Mouse (Mus musculus) ovary, postnatal 10 days (tissue): ENCODE results near the gene Slc30a2.
A peak's percentile ranks its signal among the peaks of the same experiment; 100 is the strongest.
"Not testable (repeated sequence)": the region's sequence is repeated elsewhere in the genome, so short reads cannot be mapped to it uniquely, and the experiment has no call there.

Experiments
- DNase-seq: peaks from one replicate; pipeline ENCODE4 v3.0.0; 2022; ENCODE audit warnings: low spot score

Slc30a2 gene

DNA sequence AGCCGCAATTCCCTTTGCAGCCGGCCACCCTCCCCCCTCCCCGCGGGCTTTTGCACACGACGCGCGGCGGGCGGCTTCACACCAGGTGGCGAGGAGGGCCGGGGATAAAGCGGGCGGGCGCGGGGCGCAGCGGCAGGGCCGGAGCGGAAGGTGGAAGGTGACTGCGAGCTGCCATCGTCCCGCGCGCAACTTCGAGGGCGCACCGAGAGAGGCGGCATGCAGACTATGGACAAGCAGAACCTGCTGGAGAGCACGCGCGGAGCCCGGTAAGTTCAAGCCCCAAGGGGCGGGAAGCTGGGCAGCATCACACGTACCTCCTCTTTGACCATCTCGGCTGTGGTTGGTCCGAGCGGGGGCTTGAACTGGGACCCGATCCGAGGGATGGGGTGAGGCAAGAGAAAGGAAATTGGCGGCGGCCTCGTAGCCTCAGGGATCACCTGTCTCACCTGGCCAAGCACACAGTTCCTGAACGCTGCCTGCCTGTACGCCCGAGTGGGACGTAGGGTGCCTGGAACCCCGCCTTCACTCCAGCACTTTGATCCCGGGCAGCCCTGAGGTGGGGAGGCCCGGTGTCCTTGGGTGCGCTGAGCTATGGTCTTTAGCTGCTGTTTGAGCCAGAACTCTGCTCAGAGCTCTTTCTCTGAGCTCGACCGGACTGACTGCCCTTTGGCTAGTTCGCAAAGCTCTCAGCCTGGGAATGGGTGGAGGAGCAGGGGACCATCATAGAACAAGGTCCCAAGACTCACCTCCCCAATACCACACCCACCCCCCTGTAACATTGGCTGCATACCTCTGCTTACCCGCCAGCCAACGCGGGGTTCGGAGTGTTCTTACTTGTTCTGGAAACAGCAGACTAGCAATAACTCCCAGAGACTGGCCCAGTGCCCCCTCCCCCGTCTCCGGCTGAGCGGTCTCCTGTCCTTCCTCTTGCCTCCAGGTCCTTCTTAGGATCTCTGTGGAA, at the start of gene Slc30a2:
Slc30a2 (plus strand) TSS at position 111 of the 961 bp plus-strand sequence.
- DNase-seq: no peak

DNA sequence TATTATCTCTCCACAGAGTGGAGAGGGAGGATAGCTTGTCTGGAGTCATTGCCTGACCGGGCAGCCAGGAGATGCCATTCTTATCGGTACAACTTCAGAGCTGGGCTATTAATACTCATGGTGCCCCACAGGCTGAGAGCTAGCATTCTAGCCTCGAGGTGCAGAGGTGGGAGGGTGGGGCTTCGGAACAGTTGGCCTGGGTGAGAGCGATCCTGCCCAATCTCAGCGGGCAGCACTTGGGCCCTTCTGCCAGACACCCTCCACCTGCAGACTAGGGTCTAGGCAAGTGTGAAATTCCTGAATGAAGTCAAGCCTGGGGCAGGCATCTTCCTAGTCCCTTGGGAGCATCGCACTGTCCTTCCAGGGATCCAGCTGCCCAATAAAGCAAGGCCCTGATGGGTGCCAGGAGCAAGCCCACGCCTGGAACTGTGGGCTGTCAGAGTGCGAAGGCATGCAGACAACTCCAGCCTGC, 49.3 kb upstream of the Slc30a2 start:
- DNase-seq: no peak

DNA sequence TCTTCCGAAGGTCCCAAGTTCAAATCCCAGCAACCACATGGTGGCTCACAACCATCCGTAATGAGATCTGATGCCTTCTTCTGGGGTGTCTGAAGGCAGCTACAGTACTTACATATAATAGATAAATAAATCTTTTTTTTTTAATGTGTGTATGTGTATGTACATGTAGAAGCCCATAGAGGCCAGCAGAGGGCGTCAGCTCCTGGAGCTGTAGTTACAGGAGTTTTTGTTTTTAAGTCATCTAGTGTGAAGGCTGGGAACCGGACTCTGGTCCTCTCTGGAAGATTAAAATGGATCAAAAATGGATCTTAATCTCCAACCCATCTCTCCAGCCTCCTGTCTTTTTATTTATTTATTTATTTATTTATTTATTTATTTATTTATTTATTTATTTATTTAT, 46.9 kb upstream of the Slc30a2 start:
- not testable (repeated sequence) for DNase-seq

DNA sequence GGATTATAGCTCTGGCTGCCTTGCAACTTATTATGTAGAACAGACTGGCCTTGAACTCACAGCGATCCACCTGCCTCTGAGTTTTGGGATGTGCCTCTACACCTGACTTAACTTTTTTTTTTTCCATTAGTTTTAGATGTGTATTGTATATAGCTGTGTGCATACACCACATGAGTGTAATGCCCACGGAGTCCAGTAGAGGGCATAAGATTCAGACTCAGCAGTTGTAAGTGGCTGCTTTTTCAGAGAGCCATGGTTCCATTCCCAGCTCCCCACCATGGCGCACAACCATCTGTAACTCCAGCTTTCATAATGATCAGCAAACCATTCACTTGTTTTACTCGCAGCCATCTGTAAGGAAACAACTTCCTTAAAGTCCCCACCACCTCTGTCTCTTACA, 46.5 kb upstream of the Slc30a2 start:
- DNase-seq: no peak

DNA sequence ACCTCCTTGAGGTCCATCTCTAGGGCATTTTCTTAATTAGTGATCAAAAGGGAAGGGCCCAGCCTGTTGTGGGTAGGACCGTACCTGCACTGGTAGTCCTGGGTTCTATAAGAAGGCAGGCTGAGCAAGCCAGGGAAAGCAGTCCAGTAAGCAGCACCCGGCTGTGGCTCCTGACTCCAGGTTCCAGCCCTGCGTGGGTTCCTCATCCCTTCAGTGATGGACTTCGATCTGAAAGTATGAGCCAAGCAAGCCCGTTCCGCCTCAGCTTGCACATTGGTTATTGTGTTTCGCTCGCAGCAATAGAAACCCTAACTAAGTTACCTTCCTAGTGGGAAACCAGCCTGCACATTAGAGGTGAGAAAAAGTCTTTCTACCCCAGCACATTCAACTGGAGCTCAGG, 45.6 kb upstream of the Slc30a2 start:
- DNase-seq: no peak

DNA sequence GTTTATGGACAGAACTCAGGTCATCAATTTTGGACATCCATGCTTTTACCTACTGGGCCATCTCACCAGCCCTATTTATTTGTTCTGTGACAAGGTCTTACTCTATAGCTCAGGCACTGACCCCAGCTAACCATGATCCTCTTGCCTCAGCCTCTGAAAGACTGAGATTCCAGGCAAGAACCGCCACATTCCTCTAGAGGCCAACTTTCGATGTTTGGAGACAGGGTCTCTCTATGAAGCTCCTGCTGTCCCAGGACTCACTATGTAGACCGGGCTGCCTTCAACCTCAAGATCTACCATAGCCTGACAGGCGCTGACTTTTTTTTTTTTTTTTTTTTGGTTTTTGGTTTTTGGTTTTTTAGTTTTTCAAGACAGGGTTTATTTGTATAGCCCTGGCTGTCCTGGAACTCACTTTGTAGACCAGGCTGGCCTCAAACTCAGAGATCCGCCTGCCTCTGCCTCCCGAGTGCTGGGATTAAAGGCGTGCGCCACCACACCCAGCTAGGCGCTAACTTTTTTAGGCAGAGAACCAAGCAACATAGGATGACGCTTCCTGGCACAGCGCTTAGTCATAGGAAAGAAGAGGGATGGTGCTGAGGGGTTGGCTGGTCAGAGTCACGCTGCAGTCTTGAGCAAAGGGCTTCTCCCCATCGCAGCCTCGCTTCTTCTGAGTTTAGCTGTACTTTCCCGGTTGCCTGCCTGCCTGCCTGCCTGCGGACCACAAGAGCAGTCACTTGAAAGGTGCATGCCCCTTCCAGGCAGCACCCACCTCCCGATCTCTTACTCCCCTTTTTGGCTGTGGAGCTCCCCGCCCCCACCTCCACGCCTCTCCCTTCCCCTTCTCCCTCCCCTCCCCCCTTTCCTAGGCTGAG, 44.1 kb upstream of the Slc30a2 start:
- no peak for DNase-seq

DNA sequence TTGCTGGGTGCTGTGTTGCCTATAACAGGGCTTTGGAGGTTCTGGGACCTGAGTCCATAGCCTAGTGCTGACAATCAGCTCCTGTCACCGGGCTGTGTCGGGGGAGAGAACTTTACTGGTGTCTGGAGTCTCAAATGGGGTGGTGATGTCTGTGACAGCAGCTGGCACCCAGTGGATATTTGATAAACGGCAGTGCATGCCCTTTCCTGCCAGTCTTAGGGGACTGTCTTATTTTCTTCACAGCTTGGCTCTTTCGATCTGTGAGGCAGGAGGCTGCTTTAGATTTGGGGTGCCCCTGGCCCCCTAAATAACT, 43.5 kb upstream of the Slc30a2 start:
- DNase-seq: no peak

DNA sequence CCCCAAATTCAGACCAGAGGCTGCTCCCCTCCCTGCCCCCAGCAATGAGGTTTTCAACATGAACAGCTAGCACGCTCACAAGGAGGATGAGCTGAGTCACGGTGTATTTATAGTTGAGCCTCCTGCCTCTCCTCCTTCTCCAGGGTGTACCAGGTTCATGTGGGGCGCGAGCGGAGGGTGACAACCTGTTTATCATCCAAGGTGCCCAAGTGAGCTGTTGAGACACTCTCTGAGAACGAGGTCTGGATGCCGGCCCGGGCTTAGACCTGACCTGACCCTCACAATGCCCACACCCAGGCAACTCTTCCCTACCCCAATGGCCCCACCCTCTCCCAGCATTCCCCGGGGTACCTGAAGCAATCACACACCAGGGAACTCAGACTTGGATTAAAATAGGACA, 42.7 kb upstream of the Slc30a2 start:
- no peak for DNase-seq

DNA sequence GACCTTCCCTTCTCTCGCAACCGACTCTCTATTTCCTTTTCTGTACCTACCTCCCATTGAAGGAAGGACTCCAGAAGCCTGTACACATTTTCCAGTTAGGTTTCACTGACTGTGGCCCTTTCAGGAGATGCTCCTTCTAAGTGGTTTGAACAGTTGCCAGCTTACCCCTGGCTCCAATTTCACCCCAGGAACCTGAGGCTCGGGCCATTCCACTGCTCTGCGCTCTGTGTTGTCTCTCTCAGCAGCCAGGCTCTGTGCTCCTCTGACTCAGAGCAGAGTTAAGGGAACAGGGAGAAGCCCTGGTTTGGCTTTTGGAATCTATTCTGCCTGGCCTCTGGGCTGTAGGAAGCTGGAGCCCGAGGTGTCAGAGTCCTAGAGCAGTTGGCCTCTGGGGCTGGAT, 40.9 kb upstream of the Slc30a2 start:
- DNase-seq: no peak

DNA sequence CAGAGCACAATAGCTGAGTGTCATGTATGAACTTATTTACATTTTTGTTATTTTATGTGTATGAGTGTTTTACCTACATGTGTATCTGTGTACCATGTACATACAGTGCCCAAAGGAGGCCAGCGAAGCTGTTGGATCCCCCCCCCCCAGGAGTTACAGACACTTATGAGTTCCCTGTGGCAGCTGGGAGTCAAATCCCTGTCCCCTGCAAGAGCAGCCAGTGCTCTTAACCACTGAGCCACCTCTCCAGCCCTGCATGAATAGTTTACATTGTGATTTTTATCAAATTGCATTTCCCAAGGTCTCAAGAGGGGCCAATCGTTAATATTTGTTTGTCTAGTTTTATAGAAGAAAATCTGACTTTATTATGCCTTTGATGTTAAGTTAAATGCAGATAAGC, 36.0 kb upstream of the Slc30a2 start:
- DNase-seq: no peak

DNA sequence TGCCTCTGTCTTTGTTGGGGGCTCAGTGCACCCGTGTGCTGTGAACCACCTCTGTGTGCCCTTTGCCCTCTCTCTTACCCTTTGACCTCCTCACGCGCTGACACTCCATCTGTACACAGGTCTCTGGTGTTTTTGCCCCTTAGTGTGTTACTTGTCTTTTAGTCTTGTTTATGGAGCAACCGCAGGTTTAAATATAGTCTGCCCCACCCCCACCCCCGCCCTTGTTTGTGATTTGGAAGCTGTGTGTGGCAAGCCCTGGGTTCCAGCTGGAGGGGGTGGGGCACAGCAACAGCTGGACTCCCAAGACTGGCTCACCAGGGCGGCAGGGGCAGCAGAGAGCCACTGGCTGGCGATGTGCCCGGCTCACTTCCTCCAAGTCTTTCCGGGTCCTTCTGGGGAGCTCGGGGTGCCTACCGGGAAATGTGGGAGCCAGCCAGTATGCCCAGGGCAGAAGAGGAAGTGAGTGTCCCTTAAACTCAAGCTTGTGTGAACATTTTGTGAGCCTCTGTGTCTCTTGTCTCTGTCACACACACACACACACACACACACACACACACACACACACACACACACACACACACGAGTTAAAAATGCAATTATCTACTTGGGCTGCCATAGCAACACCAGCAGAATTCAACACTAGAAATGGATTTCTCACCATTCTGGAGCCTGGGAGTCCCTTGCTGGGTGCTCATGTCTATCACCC, 35.5 kb upstream of the Slc30a2 start:
- DNase-seq: peak; percentile 15

DNA sequence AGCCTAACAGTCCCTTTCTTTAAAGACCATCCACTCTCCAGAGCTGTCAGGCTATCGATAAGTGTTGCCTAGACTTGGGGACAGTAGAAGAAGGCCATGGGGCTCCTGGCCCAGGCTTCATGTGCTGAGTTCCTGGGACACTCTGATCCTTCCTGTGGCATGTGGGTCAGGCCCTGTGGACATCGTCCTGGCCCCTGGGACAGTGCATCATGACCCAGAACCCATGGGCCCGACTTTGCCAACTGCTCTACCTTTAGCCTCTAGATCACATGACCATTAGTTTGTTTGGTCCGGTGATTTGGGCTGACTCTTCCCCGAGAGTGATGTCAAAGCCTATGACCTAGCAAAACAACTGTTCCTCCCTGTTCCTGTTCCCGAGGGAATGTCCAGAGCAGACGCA, 32.9 kb upstream of the Slc30a2 start:
- DNase-seq: no peak

DNA sequence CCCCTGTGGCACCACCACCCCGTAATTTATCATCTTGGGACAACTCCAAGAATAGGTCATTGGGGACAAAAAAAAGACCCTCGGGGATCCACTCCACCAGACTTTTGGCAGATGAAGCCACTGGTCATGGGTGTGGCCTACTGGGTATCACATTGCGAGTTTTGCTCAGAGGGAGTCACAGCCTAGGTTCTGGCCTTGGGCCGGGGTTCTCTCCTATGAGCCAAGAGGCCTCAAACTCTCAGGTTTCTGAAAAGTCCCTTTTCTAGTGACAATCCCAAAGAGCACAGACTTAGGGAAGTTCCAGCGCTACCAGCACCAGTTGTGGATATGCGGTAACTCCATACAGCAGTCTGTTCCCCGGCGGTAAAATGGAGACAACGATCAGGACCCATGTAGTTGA, 32.3 kb upstream of the Slc30a2 start:
- DNase-seq: no peak

DNA sequence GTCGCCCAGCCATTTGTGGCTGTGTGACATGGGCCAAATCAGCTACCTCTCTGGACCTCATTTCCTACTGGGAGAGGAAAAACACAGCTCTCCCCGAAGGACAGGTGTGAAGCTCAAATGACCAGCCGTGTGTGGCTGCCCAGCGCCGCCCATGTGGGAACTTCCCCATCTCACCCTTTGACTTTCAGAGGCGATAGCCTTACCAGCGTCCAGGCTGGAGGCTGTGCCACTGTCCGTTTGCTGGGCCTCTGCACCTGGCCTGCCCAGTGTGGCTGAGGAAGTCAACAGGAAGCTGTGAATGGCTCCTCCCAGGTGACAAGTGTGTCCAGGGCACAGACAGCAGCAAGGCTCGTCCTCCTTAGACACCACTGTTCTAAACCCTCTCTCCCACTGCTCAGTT, 31.2 kb upstream of the Slc30a2 start:
- no peak for DNase-seq

DNA sequence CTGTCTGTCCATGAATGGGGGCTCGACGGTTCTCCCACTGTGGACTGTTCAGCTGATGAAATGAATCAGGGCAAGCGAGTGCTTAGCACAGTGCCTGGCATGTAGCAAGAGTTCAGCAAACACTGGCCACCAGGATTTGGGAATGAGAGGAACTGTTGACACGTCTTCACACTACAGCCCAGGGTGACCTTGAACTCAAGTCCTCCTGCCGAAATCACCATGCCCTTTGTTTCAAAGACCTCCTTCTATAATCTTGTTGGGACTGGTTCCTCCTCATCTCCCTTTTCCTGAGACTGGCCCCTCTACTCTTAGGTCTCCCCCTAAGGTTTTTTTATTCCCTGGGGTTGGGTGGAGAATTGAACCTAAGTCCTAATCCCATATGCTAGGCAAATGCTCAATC, 30.6 kb upstream of the Slc30a2 start:
- no peak for DNase-seq

DNA sequence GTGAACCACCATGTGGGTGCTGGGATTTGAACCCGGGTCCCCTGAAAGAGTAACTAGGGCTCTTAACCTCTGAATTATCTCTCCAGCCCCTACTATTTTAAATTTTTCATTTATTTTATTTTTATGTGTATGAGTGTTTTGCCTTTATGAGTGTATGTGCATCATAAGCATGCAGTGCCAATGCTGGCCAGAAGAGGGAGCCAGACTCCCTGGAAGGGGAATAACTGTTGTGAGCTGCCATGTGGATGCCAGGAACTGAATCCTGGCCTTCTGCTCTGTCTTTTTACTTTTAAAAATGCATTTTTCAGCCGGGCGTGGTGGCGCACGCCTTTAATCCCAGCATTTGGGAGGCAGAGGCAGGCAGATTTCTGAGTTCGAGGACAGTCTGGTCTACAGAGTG, 30.1 kb upstream of the Slc30a2 start:
- DNase-seq: no peak

DNA sequence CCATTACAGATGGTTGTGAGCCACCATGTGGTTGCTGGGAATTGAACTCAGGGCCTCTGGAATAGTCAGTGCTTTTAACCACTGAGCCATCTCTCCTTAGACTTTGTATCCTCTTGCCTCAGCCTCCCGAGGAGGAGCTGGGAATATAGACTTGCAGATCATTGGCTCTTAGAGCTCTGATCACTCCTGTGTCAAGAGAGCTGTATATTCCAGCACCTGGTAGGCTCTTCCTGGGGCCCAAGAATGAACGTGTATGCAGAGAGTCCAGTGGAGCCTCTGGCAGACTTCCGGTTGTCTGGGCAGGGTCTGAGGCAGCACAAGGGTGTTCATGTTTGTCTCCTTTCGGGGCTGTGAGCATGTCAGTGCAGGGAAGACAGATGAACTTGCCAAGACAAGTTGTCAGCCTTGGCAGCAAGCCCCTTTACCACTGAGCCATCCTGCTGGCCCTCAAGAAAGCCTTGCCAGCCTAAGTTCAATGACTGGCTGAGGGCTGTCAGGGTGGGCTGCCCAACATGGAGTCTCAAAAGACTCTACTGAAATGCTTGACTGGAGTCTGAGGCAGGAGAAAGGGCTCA, 28.8 kb upstream of the Slc30a2 start:
- no peak for DNase-seq

DNA sequence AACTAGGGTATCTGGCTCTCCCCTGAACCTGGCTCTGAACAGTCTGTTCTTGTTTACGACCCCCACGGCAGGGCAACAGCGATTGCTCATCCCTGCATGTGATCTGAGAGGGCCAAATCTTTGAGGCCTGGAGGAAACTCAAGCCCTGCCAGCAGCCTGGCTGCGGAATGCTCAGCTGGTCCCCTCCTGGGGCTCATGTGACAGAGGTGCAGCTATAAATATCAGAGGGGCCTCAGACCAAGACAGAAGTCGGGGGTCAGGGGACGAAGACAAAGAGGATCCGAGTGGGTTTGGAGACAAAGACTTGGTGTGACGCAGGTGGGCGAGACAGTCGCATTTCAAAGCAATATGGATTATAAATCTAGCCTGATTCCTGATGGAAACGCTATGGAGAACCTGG, 28.1 kb upstream of the Slc30a2 start, which contains the start of gene Trim63:
Trim63 (plus strand) TSS at position 245 of the 400 bp plus-strand sequence.
- no peak for DNase-seq

DNA sequence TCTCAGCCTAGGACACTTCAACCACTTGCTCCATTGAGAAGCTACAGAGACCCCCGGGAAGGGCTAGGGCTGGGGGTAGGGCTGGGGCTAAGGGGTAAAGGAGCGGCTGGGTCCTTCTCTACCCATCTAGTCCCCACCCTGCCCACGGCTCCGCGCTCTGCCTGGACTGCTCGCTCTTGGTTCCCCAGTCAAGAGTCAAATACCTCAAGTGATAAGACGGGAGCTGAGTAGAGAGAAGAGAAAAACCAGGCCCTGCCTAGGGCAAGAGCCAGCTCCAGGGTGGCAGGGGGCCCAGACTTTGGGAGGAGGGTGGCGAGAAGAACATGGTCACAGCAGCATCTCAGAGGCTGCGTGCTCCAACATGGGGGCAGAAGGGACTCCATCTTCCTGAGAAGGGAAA, 27.5 kb upstream of the Slc30a2 start:
- no peak for DNase-seq

DNA sequence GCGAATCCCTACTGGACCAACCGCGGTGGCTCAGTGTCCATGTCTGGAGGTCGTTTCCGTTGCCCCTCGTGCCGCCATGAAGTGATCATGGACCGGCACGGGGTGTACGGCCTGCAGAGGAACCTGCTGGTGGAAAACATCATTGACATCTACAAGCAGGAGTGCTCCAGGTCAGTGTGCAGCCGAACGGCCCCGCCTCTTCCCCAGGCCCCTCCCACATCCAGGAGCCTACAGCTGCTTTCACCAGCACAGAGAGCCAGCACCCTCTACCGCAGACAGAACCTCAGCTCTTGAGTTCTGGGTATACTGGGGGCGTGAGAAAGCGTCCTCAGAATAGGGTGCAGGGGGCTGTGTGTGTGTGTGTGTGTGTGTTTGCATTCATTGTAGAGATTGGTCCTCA, 26.6 kb upstream of the Slc30a2 start:
- DNase-seq: no peak

DNA sequence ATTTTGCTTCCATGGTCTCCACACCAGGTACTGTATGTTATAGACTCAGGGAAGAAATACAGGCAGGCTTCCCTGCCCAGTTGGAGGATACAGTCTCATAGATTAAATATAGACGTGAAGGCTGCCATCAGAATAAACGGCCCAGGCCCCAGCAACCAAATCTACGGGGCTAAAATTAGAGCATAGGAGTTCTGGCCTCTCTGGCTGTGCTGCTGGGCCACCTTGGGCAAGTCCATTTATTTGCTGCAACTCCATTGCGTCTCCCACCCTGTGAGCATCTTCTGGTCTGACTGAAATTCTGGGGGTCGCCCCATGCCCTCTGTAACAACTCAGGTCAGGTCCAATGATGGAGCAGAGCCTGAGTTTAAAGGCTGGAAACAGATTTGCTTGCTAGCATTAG, 23.9 kb upstream of the Slc30a2 start:
- no peak for DNase-seq

DNA sequence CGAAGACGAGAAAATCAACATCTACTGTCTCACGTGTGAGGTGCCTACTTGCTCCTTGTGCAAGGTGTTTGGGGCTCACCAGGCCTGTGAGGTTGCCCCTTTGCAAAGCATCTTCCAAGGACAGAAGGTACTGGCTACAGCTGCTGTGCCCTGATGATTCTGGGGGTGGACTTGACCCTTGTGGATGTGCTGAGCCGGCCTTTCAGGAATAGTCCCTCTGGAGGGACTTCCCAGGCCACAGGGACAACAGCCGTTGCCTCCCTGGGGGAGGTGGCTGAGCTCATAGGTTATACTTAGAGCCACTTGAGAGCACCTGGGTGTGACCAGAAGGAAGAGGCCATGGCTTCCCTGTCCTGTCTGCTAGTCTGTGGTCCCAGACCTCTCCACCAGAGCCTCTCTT, 23.3 kb upstream of the Slc30a2 start:
- DNase-seq: no peak
